Comparison of ENCODE assay signal across 9 mouse cellular contexts in genomic region chr16:38321452-38321935, GRCm38 (mm10). TPM values are rescaled to one million over a fixed set of nuclear protein-coding genes. Genes with fewer than 3 reads are reported as not detected.
A peak's percentile ranks its signal among the peaks of the same experiment; 100 is the strongest.
DNase-seq lines count a peak whose midpoint lies in the region; ATAC-seq and TF ChIP-seq lines count a peak whose summit lies in the region.
"Had no signal": no experiment of that assay in that cellular context is flagged by ENCODE, and none has a peak within 500 bp of the region (broad histone marks: within the 10 kb centered on the region; RNA-seq: fewer than 3 reads in every experiment).

No protein-coding gene starts in this region.

- peak overlapping the region; percentile 50; the same call in 1 of the 2 replicates for H3K9ac ChIP-seq in forebrain, embryonic 13.5 days
- no peak overlapping the region for H3K9ac ChIP-seq in hindbrain, postnatal 0 days (replicated peaks; ENCODE audit: low read length)

- H3K4me1 ChIP-seq in forebrain, embryonic 13.5 days = no peaks in the 10 kb centered on the region
- no peaks in the 10 kb centered on the region for H3K4me1 ChIP-seq in hindbrain, postnatal 0 days (ENCODE audit: insufficient read depth, low read length)
- H3K4me1 ChIP-seq in megakaryocyte, embryonic 14.5 days = peaks cover 11% of the 10 kb centered on the region; the same call in 1 of the 2 replicates

- TF ChIP-seq CTCF in hindbrain, postnatal 0 days (IDR thresholded peaks at IDR 0.05; ENCODE audit: low read depth) = peak; percentile 79

- peak overlapping the region; percentile 53 for H3K4me2 ChIP-seq in forebrain, embryonic 13.5 days
- H3K4me2 ChIP-seq in hindbrain, postnatal 0 days (ENCODE audit: low read depth, low read length) = peak overlapping the region; percentile 51

- peak overlapping the region; percentile 17 for H3K4me3 ChIP-seq in forebrain, embryonic 13.5 days
- no peak overlapping the region for H3K4me3 ChIP-seq in hindbrain, postnatal 0 days (ENCODE audit: low read length)
- peak overlapping the region; percentile 69 for H3K4me3 ChIP-seq in megakaryocyte, embryonic 14.5 days (replicated peaks)

- 36% methylated on average over 17 of the region's 17 CpGs for WGBS in forebrain, embryonic 13.5 days
- WGBS in hindbrain, postnatal 0 days = 35% methylated on average over 17 of the region's 17 CpGs

- no peak overlapping the region for H3K27ac ChIP-seq in forebrain, embryonic 13.5 days
- H3K27ac ChIP-seq in hindbrain, postnatal 0 days = no peak overlapping the region

- peak; percentile 22 to 42 for DNase-seq in adrenal gland, adult 18-20 months (ENCODE audit: low spot score in 2 of 2)
- no peak for DNase-seq in adrenal gland, adult 8-10 months
- peak; percentile 85 for DNase-seq in hindbrain, postnatal 0 days (ENCODE audit: low spot score)
- DNase-seq in left cerebral cortex, adult 8-10 months (ENCODE audit: low spot score in 2 of 2) = peak; percentile 18 to 48
- DNase-seq in right cerebral cortex, postnatal 36 days (ENCODE audit: low spot score in 2 of 2) = peak; percentile 18 to 49

- peak; percentile 84 for ATAC-seq in cerebellum, adult (ENCODE audit: insufficient number of reproducible peaks, low FRiP score, low TSS enrichment)
- ATAC-seq in forebrain, embryonic 13.5 days = peak; percentile 85
- ATAC-seq in hindbrain, postnatal 0 days = peak; percentile 90

- no peaks in the 10 kb centered on the region for H3K27me3 ChIP-seq in forebrain, embryonic 13.5 days
- no peaks in the 10 kb centered on the region for H3K27me3 ChIP-seq in hindbrain, postnatal 0 days (ENCODE audit: insufficient read depth, low read length)
- H3K27me3 ChIP-seq in megakaryocyte, embryonic 14.5 days (replicated peaks) = peaks cover 4% of the 10 kb centered on the region

- no peaks in the 10 kb centered on the region for H3K9me3 ChIP-seq in forebrain, embryonic 13.5 days (replicated peaks)
- no peaks in the 10 kb centered on the region for H3K9me3 ChIP-seq in hindbrain, postnatal 0 days (ENCODE audit: low read length)
- H3K9me3 ChIP-seq in megakaryocyte, embryonic 14.5 days = no peaks in the 10 kb centered on the region

- no peaks in the 10 kb centered on the region for H3K36me3 ChIP-seq in forebrain, embryonic 13.5 days (ENCODE audit: poor library complexity, severe bottlenecking)
- H3K36me3 ChIP-seq in hindbrain, postnatal 0 days (ENCODE audit: insufficient read depth, low read length) = no peaks in the 10 kb centered on the region
- no peaks in the 10 kb centered on the region for H3K36me3 ChIP-seq in megakaryocyte, embryonic 14.5 days (replicated peaks; ENCODE audit: low read length)

RNA-seq across cellular contexts. Expression of gene Maats1, which starts 20.4 kb away (rescaled TPM):
- under 1 TPM; 0.22 to 0.30 TPM for total RNA-seq in adrenal gland, adult 18-20 months (2021)
- 1 to 10 TPM in 1 of 4 experiments, under 1 TPM in 3; 0.38 to 1.0 (median 0.46) TPM for total RNA-seq in adrenal gland, adult 8-10 months (2022)
- 0.61 and 1.4 TPM in 2 replicates for polyA plus RNA-seq in forebrain, embryonic 13.5 days (2015; fragmentation: Nextera tagmentation; extraction: Ambion mirVana)
- total RNA-seq in hindbrain, postnatal 0 days (2014; rRNA removed) = 1.4 TPM in 2 replicates
- 0.86 and 1.4 TPM in 2 replicates for polyA plus RNA-seq in hindbrain, postnatal 0 days (2015; fragmentation: Nextera tagmentation; extraction: Ambion mirVana)
- total RNA-seq in left cerebral cortex, adult 8-10 months (2022) = 1 to 10 TPM; 1.1 to 1.6 (median 1.4) TPM
- polyA plus RNA-seq in megakaryocyte, embryonic 14.5 days (2012; ENCODE audit: insufficient read depth, low replicate concordance) = not detected in 2 replicates

RNA-seq across cellular contexts. Expression of gene Cox17, which starts 25.3 kb away (rescaled TPM):
- total RNA-seq in adrenal gland, adult 18-20 months (2021) = 100 to 1,000 TPM; 342 to 359 TPM
- 100 to 1,000 TPM; 171 to 378 (median 215) TPM for total RNA-seq in adrenal gland, adult 8-10 months (2022)
- 129 and 147 TPM in 2 replicates for polyA plus RNA-seq in forebrain, embryonic 13.5 days (2015; fragmentation: Nextera tagmentation; extraction: Ambion mirVana)
- total RNA-seq in hindbrain, postnatal 0 days (2014; rRNA removed) = 12.2 and 24.5 TPM in 2 replicates
- polyA plus RNA-seq in hindbrain, postnatal 0 days (2015; fragmentation: Nextera tagmentation; extraction: Ambion mirVana) = 78.5 and 90.1 TPM in 2 replicates
- total RNA-seq in left cerebral cortex, adult 8-10 months (2022) = 100 to 1,000 TPM; 100 to 149 (median 127) TPM
- 25.9 and 292 TPM in 2 replicates for polyA plus RNA-seq in megakaryocyte, embryonic 14.5 days (2012; ENCODE audit: insufficient read depth, low replicate concordance)

RNA-seq across cellular contexts. Expression of gene Gm21987, which starts 25.3 kb away (rescaled TPM):
- not detected for total RNA-seq in adrenal gland, adult 18-20 months (2021)
- under 1 TPM in 1 of 4 experiments, not detected in 3; 0.97 TPM for total RNA-seq in adrenal gland, adult 8-10 months (2022)
- polyA plus RNA-seq in forebrain, embryonic 13.5 days (2015; fragmentation: Nextera tagmentation; extraction: Ambion mirVana) = not detected in 2 replicates
- not detected in 2 replicates for total RNA-seq in hindbrain, postnatal 0 days (2014; rRNA removed)
- polyA plus RNA-seq in hindbrain, postnatal 0 days (2015; fragmentation: Nextera tagmentation; extraction: Ambion mirVana) = not detected in 2 replicates
- total RNA-seq in left cerebral cortex, adult 8-10 months (2022) = not detected
- 272 and 1,896 TPM in 2 replicates for polyA plus RNA-seq in megakaryocyte, embryonic 14.5 days (2012; ENCODE audit: insufficient read depth, low replicate concordance)
- polyA plus RNA-seq: C2C12 had no signal

RNA-seq across cellular contexts. Expression of gene Nr1i2, which starts 26.9 kb away (rescaled TPM):
- not detected for total RNA-seq in adrenal gland, adult 18-20 months (2021)
- under 1 TPM in 1 of 4 experiments, not detected in 3; 0.11 TPM for total RNA-seq in adrenal gland, adult 8-10 months (2022)
- not detected in 2 replicates for polyA plus RNA-seq in forebrain, embryonic 13.5 days (2015; fragmentation: Nextera tagmentation; extraction: Ambion mirVana)
- not detected in 2 replicates for total RNA-seq in hindbrain, postnatal 0 days (2014; rRNA removed)
- 0.05 TPM in 1 of 2 replicates, not detected in the other for polyA plus RNA-seq in hindbrain, postnatal 0 days (2015; fragmentation: Nextera tagmentation; extraction: Ambion mirVana)
- total RNA-seq in left cerebral cortex, adult 8-10 months (2022) = under 1 TPM in 1 of 4 experiments, not detected in 3; 0.13 TPM
- not detected in 2 replicates for polyA plus RNA-seq in megakaryocyte, embryonic 14.5 days (2012; ENCODE audit: insufficient read depth, low replicate concordance)
- polyA plus RNA-seq: C2C12 had no signal

RNA-seq across cellular contexts. Expression of gene Popdc2, which starts 40.5 kb away (rescaled TPM):
- 1 to 10 TPM in 1 of 2 experiments, under 1 TPM in 1; 0.80 to 4.6 TPM for total RNA-seq in adrenal gland, adult 18-20 months (2021)
- total RNA-seq in adrenal gland, adult 8-10 months (2022) = 1 to 10 TPM in 2 of 4 experiments, under 1 TPM in 2; 0.66 to 2.5 (median 0.94) TPM
- polyA plus RNA-seq in forebrain, embryonic 13.5 days (2015; fragmentation: Nextera tagmentation; extraction: Ambion mirVana) = 0.23 and 0.29 TPM in 2 replicates
- total RNA-seq in hindbrain, postnatal 0 days (2014; rRNA removed) = 0.10 and 0.40 TPM in 2 replicates
- 0.83 and 1.0 TPM in 2 replicates for polyA plus RNA-seq in hindbrain, postnatal 0 days (2015; fragmentation: Nextera tagmentation; extraction: Ambion mirVana)
- under 1 TPM; 0.35 to 0.89 (median 0.52) TPM for total RNA-seq in left cerebral cortex, adult 8-10 months (2022)
- polyA plus RNA-seq in megakaryocyte, embryonic 14.5 days (2012; ENCODE audit: insufficient read depth, low replicate concordance) = 2.8 and 5.0 TPM in 2 replicates
